Mouse (Mus musculus): ENCODE measurements at regions not wholly inside any gene's neighbourhood (a gene's known extent, or its start where the extent isn't known, plus 50 kb on each side); places are given as distances from the start of the nearest gene placed in this dataset.

DNA sequence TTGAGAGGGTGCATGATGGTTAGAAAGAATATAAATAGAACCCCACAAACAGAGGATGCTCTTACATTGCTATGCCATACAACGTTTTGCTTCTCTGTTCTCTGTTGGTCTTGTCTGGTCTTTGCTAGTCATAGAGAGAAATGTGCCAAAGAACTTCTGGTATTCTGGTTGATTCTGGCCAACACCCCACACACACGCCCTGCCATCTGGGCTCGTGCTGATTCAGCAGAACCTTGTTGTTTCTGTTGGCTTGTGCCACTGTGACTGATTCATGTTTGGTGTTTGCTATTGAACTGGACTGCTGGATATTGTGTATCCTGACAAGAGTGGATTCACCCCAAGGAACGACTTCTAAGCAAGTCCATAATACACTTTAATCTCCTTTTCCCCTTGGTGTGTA, 126.0 kb upstream of the Rasa1 start:
- TF ChIP-seq CTCF (IDR thresholded peaks at IDR 0.05; ENCODE audit: low read depth, low read length) (no peak), POLR2AphosphoS5 (IDR thresholded peaks at IDR 0.05; ENCODE audit: insufficient replicate concordance, low read depth, low read length) (no peak), TAL1 (conservative IDR thresholded peaks at IDR 0.05; ENCODE audit: low read depth, low read length) (no peak)
